Mouse (Mus musculus) thymus, postnatal 25 days (tissue): Measurements from ENCODE around the gene Ppara.
"Not testable (repeated sequence)": the region's sequence is repeated elsewhere in the genome, so short reads cannot be mapped to it uniquely, and the experiment has no call there.

Experiments
- DNase-seq: peaks from one replicate; pipeline ENCODE4 v3.0.0; 2022

Gene Ppara

DNA sequence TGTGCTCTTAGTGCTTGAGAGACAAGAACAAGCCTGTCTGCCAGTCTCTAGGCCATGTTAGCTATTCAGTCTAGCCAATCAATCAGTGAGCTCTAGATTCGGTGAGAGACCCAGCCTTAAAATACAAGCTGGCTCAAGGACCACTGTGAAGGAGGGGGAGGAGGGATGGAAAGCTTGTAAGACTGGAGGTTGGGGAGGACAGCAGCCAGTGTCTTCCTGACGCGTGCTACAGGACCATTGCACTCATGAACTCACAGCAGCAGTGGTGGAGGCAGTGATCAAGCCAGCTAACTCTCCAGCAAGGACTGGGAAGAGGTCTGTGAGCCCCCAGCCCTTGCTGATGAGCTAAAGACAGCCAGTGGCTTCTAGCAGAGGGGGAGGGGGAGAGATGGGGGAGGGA lies 30.2 kb downstream of the Ppara start:
- no peak for DNase-seq

DNA sequence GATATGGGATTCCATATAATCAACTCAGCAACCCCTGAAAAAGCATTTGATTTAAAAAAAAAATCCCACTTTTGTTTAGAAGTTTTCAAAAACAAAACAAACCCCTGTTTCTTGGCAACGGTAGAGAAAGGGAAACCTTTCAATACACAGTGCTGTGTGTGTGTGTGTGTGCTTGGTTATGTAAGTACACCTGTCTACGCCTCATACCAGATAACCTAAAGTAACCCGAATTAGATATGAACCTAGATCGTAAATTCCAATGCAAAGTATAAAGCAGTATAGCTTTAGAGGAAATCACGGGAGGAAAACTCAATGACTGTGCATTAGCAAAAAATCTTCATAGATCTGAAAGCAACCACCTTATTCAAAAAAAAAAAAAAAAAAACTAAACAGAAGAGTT lies 31.9 kb downstream of the Ppara start:
- DNase-seq, result no peak

DNA sequence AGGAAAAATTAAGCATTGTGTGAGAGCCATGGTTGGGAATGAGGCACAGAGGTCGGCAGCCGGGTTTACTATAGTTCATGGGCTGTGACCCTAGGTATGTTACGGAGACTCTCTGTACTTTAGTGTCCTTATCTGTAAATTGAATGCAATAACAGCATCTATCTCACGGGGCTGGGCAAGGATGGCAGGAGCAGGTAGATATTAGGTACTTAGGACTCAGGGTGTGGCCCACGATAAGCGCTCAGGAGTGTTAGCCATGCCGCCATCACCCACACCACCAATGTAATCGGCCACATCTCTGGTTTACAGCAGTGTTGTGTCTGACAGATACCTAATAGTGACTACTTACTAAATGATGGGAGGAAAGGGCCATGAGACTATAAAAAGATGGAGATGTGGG lies 34.2 kb downstream of the Ppara start:
- DNase-seq, result no peak

DNA sequence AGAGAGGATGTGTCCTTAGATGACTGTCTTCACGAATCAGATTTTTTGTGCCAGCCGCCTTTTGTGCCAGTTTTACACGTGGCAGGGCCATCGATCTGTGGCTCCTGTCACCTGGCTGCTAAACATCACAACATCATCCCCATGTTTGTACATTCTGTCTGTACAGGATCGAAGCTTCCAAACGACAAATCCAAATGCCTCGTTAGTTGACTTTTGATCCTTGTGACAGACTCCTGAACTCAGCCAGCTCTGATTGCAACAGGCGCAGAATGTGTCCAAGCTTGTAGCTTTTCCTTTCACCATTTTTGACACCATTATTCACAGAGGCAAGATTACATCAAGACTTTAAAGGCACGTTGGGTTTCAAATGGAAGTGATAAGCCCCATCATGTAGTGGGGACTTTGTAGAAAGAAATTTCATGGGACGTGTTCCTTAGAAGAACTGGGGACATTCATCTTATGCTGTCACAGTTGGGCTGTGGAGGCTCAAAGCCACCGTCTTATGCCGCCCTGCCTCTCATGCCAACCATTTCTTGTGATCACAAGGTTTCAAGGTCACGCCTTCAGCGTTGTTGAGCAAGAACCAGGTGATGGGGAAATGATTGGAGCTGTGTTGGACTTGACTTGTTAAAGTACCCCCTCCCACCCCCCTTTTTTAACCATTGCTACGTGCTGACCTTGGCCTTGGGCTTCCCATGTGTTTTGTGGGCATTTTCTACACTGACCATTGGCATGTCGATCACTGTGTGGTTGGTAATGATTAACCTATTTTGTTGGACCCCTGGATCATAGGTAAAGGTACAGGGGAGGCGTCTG lies 36.7 kb downstream of the Ppara start:
- no peak for DNase-seq

DNA sequence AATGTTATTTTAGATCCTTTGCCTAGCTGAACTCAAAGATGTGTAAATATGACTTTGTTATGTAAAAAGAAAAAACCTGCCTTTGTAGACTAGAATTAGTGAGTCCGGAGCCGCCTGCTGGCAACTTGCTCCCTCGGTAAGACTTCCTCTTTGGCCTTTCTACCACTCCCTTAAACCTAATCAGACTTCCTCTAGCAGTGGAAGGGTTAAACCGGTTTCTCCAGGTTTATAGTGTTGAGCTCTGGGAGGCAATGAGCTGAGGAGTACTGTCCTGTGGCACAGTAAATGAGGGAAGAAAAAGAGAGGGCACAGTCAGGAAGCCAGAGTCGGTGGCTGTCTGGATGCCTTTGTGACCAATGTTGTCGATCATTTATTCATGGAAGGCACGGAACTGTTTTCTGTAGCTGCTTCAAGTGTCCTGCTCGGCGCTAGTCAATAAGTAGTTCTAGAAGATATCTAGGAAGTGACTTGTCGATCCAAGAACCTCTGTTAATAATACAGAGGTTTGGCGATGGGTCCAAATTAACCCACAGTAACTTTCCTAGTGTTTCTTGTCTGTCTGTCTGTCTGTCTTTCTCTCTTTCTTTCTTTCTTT lies 37.5 kb downstream of the Ppara start:
- no peak for DNase-seq

DNA sequence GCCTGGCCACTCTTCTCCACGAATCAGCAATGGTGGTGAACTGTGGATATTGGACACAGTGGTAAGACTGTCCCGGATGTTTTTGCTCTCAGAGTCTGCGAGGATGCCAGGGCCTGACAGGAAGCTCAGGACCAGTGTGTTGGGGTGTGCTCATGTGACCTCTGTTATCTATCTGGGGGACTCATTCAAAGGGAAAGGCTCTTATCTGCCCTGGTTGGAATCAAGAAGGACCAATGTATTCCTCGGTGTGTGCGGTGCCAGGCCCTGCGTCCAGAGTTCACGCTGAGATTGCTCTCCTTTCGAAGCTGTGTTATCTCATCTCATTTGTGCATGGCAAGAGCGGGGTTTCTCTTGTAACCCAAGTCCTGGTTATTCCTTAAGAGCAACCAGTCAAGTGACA lies 39.6 kb downstream of the Ppara start:
- no peak for DNase-seq

DNA sequence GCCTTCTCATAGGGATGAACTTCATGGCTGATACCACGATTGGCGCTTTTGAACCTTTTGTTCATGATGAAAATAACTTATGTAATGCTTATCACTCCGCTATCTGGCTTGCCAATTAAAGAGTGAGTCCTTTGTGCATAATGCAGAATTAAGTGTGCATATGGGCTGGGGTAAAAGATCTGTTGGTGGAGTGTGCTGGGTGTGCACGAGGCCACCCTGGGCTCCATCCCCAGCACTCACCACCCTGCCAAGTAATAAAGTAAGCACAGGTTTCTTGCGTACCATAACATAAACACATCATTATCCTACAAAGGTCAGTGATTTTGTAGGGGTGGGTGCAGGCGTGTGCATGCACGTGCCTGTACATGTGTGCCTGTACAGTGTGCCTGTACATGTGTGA lies 40.2 kb downstream of the Ppara start:
- no peak for DNase-seq

- no peak for DNase-seq
Observed at GRCm38 (mm10) chr15:85776241-85776640, 41.5 kb downstream of the Ppara start.

DNA sequence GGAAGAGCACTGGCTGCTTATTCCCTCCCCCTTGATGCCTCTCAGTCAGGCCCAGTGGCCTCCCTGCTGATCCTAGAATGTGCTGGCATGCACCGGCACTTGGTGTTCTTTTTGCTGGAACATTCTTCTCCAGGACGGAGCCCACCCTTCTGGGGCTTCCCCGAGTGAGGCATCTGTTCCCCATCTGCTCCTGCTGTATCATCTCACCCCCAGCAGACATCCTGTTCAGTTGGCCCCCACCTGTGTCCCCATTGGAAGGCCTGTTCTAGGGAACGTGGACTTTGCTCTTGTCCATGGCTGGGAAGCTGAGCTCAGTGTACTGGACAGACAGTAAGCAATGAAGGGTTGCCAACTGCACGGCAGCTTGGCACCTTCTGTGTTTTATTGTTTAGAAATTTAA lies 42.0 kb downstream of the Ppara start:
- DNase-seq, result no peak

- not testable (repeated sequence) for DNase-seq
Observed at GRCm38 (mm10) chr15:85778891-85779290, 44.1 kb downstream of the Ppara start.

GRCm38 (mm10) chr15:85783146-85783545 lies 48.4 kb downstream of the Ppara start:
- DNase-seq, result no peak

- no peak for DNase-seq
Observed at GRCm38 (mm10) chr15:85784341-85784740, 49.6 kb downstream of the Ppara start.

GRCm38 (mm10) chr15:85786711-85787110 lies 51.9 kb downstream of the Ppara start:
- no peak for DNase-seq

DNA sequence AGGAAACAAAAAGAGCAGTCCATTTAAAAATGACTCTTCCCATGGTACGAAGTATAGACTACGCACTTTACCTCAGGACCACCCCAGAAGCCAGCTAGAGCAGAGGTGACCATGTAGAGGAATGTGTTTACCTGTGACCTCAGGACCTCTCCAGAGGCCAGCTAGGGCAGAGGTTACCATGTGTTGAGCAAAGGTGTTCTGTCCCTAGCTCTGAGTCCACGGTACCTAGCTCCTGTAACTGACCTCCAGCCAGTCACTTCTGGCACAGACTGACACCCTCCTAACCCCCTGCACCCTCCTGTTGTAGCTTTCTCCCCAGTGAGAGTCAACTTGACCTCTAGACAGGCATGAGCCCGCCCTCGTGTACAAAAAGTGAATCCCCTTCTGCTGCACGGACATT lies 52.7 kb downstream of the Ppara start:
- DNase-seq, result no peak

DNA sequence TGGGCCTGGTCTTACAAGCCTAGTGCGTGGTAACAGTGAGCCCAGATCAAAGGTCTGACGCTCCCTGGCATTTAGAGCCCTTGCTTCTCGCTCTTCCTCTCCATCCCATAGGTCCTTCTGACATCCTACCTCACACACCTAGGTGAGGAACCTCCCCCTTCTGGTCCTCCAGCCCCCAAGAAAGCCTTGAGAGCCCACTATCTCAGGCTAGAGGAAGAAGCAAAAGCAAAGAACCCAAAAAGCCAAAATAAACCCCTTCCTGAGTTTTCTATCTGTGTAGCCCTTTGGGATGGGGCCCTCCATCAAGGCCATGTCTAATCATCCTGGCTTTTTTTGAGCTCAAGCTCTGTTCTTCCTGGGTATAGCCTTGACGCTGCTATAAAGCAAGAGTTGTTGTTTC lies 53.3 kb downstream of the Ppara start:
- no peak for DNase-seq

- DNase-seq, result no peak
Observed at GRCm38 (mm10) chr15:85788633-85789032, 53.9 kb downstream of the Ppara start.

- no peak for DNase-seq
Observed at GRCm38 (mm10) chr15:85791449-85791848, 56.7 kb downstream of the Ppara start.

- DNase-seq, result no peak
Observed at GRCm38 (mm10) chr15:85792819-85793218, 58.0 kb downstream of the Ppara start.

GRCm38 (mm10) chr15:85795516-85795915 lies 60.7 kb downstream of the Ppara start:
- no peak for DNase-seq

- no peak for DNase-seq
Observed at GRCm38 (mm10) chr15:85798676-85799075, 63.9 kb downstream of the Ppara start.

GRCm38 (mm10) chr15:85802931-85803330 lies 68.1 kb downstream of the Ppara start:
- no peak for DNase-seq

DNA sequence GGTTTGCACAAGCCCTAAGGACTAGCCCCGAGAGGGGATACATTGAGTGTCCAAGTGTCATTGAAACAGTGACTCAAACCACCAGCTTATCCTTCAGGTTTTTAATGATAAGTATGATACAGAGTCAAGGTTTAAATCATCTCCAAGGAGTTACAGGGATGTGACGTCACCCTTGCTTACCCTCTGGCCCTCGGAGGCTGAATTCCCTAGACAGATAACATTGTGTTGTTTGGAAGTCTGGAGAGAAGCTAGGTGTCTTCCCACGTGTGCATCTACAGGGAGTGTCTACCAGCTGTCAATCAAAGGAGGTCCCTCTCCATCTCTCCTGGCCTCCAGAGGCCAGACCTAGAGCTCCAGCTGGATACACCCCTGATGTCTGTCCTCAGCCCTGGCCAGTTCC lies 72.1 kb downstream of the Ppara start:
- DNase-seq, result no peak

GRCm38 (mm10) chr15:85807404-85807803 lies 72.6 kb downstream of the Ppara start:
- no peak for DNase-seq

GRCm38 (mm10) chr15:85808031-85808430 lies 73.2 kb downstream of the Ppara start:
- DNase-seq, result peak; percentile 42

DNA sequence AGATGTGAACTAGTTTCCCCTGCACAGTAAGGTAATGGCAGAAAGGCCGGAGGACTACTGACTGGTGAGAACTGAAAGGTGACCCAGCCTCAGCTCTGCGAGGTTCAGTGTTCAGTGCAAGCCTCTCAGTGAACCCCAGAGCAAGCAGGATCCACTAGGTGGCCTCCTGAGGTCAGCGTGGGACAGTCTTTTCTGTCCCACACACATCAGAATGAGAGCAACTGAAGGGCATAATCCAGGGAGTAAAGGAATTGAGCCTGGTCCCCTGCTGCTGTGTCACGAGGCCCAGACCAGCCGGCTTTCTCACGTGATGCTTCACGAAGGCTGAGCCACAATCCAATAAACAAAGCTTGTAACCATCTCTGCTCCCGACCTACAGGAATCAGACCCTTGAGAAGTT lies 73.7 kb downstream of the Ppara start:
- DNase-seq, result no peak
